ENCODE assay signal across 10 mouse cellular contexts in genomic region chr5:36359535-36360243, GRCm38 (mm10). TPM values are rescaled to one million over a fixed set of nuclear protein-coding genes. Genes with fewer than 3 reads are reported as not detected.
A peak's percentile ranks its signal among the peaks of the same experiment; 100 is the strongest.
DNase-seq lines count a peak whose midpoint lies in the region; ATAC-seq and TF ChIP-seq lines count a peak whose summit lies in the region.
"Had no signal": no experiment of that assay in that cellular context is flagged by ENCODE, and none has a peak within 500 bp of the region (broad histone marks: within the 10 kb centered on the region; RNA-seq: fewer than 3 reads in every experiment).

No protein-coding gene starts in this region.

- ATAC-seq in forebrain, embryonic 13.5 days = peak; percentile 74
- ATAC-seq in forebrain, embryonic 12.5 days (ENCODE audit: low FRiP score) = no peak
- ATAC-seq in midbrain, postnatal 0 days (ENCODE audit: low FRiP score) = peak; percentile 69

- peak overlapping the region; percentile 35; the same call in 1 of the 2 replicates for H3K27ac ChIP-seq in forebrain, embryonic 13.5 days
- H3K27ac ChIP-seq in forebrain, embryonic 12.5 days = no peak overlapping the region
- H3K27ac ChIP-seq in midbrain, postnatal 0 days (ENCODE audit: low read depth, low read length) = no peak overlapping the region; the same call in 1 of the 2 replicates
- H3K27ac ChIP-seq: embryonic facial prominence, embryonic 15.5 days; liver, embryonic 14.5 days had no signal

- WGBS in forebrain, embryonic 13.5 days = 62% methylated on average over 5 of the region's 5 CpGs
- 66% methylated on average over 5 of the region's 5 CpGs for WGBS in forebrain, embryonic 12.5 days
- 69% methylated on average over 5 of the region's 5 CpGs for WGBS in midbrain, postnatal 0 days

- no peak for TF ChIP-seq CTCF in midbrain, postnatal 0 days (IDR thresholded peaks at IDR 0.05)

- peaks cover 31% of the 10 kb centered on the region for H3K4me1 ChIP-seq in forebrain, embryonic 13.5 days
- H3K4me1 ChIP-seq in forebrain, embryonic 12.5 days = peaks cover 16% of the 10 kb centered on the region
- H3K4me1 ChIP-seq in midbrain, postnatal 0 days (ENCODE audit: insufficient read depth, low read length) = peaks cover 4% of the 10 kb centered on the region; the same call in 1 of the 2 replicates

- no peak overlapping the region for H3K9ac ChIP-seq in forebrain, embryonic 13.5 days
- H3K9ac ChIP-seq in forebrain, embryonic 12.5 days = no peak overlapping the region; the same call in 1 of the 2 replicates
- H3K9ac ChIP-seq in midbrain, postnatal 0 days (replicated peaks; ENCODE audit: low read length, poor library complexity, severe bottlenecking) = no peak overlapping the region
- H3K9ac ChIP-seq: embryonic facial prominence, embryonic 15.5 days; liver, embryonic 14.5 days had no signal

- H3K4me2 ChIP-seq in forebrain, embryonic 13.5 days = no peak overlapping the region
- no peak overlapping the region for H3K4me2 ChIP-seq in forebrain, embryonic 12.5 days
- no peak overlapping the region for H3K4me2 ChIP-seq in midbrain, postnatal 0 days (ENCODE audit: low read depth, low read length, poor library complexity, severe bottlenecking)
- H3K4me2 ChIP-seq: embryonic facial prominence, embryonic 15.5 days had no signal

- H3K36me3 ChIP-seq in forebrain, embryonic 13.5 days (ENCODE audit: poor library complexity, severe bottlenecking) = no peaks in the 10 kb centered on the region
- no peaks in the 10 kb centered on the region for H3K36me3 ChIP-seq in forebrain, embryonic 12.5 days (replicated peaks)
- no peaks in the 10 kb centered on the region for H3K36me3 ChIP-seq in midbrain, postnatal 0 days (ENCODE audit: insufficient read depth, low read length)
- H3K36me3 ChIP-seq: embryonic facial prominence, embryonic 15.5 days had no signal

- no peaks in the 10 kb centered on the region for H3K9me3 ChIP-seq in forebrain, embryonic 13.5 days (replicated peaks)
- no peaks in the 10 kb centered on the region for H3K9me3 ChIP-seq in forebrain, embryonic 12.5 days
- H3K9me3 ChIP-seq in midbrain, postnatal 0 days (ENCODE audit: low read length) = no peaks in the 10 kb centered on the region
- H3K9me3 ChIP-seq: embryonic facial prominence, embryonic 15.5 days had no signal

- H3K27me3 ChIP-seq in forebrain, embryonic 13.5 days = no peaks in the 10 kb centered on the region
- H3K27me3 ChIP-seq in forebrain, embryonic 12.5 days = no peaks in the 10 kb centered on the region
- no peaks in the 10 kb centered on the region for H3K27me3 ChIP-seq in midbrain, postnatal 0 days (ENCODE audit: insufficient read depth, low read length)
- H3K27me3 ChIP-seq: embryonic facial prominence, embryonic 15.5 days had no signal

- DNase-seq in layer of hippocampus, adult 8-10 months (ENCODE audit: low spot score in 2 of 2) = peak; percentile 42 to 63
- DNase-seq in layer of hippocampus, adult 9-10 months (ENCODE audit: low spot score) = no peak
- peak; percentile 40 to 47 for DNase-seq in frontal cortex, postnatal 10 days (ENCODE audit: low spot score in 2 of 2)
- peak; percentile 77 for DNase-seq in midbrain, postnatal 0 days (ENCODE audit: low spot score)
- no peak for DNase-seq in adrenal gland, adult 18-20 months (ENCODE audit: low spot score in 2 of 2)
- DNase-seq in thymus, postnatal 4 days = no peak

- no peak overlapping the region for H3K4me3 ChIP-seq in forebrain, embryonic 13.5 days
- H3K4me3 ChIP-seq in forebrain, embryonic 12.5 days (replicated peaks) = no peak overlapping the region
- no peak overlapping the region for H3K4me3 ChIP-seq in midbrain, postnatal 0 days (ENCODE audit: low read depth, low read length)
- H3K4me3 ChIP-seq: embryonic facial prominence, embryonic 15.5 days had no signal

RNA-seq across cellular contexts. Expression of gene Sorcs2, which starts 38.2 kb away (rescaled TPM):
- 6.5 and 8.4 TPM in 2 replicates for polyA plus RNA-seq in forebrain, embryonic 13.5 days (2015; fragmentation: Nextera tagmentation; extraction: Ambion mirVana)
- 10.4 and 11.0 TPM in 2 replicates for polyA plus RNA-seq in forebrain, embryonic 12.5 days (2016; fragmentation: Nextera tagmentation; extraction: Ambion mirVana)
- total RNA-seq in layer of hippocampus, adult 8-10 months (2022) = 10 to 100 TPM; 46.9 to 54.4 (median 48.9) TPM
- 49.2 and 50.3 TPM in 2 replicates for total RNA-seq in midbrain, postnatal 0 days (2014; rRNA removed)
- polyA plus RNA-seq in midbrain, postnatal 0 days (2015; fragmentation: Nextera tagmentation; extraction: Ambion mirVana) = 14.1 and 16.1 TPM in 2 replicates
- 10 to 100 TPM; 14.2 to 30.4 TPM for total RNA-seq in adrenal gland, adult 18-20 months (2021)

Comparison
In these comparisons a context has a peak if more than half of its experiments do, and no peak if none do; other contexts are left out.
1. DNase-seq: peak in layer of hippocampus, adult 8-10 months (2 of 2), frontal cortex, postnatal 10 days (2 of 2) and midbrain, postnatal 0 days (single experiment); none in layer of hippocampus, adult 9-10 months (single experiment), adrenal gland, adult 18-20 months (0 of 2) and thymus, postnatal 4 days (single experiment).